Mouse (Mus musculus): ENCODE measurements around the gene Aff2.

Aff2 gene

GRCm38 (mm10) chrX:69744962-69745597, 385.0 kb downstream of the Aff2 start:
- no peak for DNase-seq (ENCODE audit: low spot score)

GRCm38 (mm10) chrX:69801890-69802439, 441.9 kb downstream of the Aff2 start:
- no peak for DNase-seq (ENCODE audit: low spot score)

- DNase-seq (ENCODE audit: low spot score): no peak
Observed at GRCm38 (mm10) chrX:69802481-69802880, 442.4 kb downstream of the Aff2 start.

- DNase-seq (ENCODE audit: low spot score): no peak
Observed at GRCm38 (mm10) chrX:69811798-69812197, 451.7 kb downstream of the Aff2 start.

- no peak for DNase-seq (ENCODE audit: low spot score)
Observed at GRCm38 (mm10) chrX:69815054-69815453, 455.0 kb downstream of the Aff2 start.

GRCm38 (mm10) chrX:69817679-69818078, 457.6 kb downstream of the Aff2 start:
- DNase-seq (ENCODE audit: low spot score): no peak

GRCm38 (mm10) chrX:69818188-69818587, 458.1 kb downstream of the Aff2 start:
- no peak for DNase-seq (ENCODE audit: low spot score)

- no peak for DNase-seq (ENCODE audit: low spot score)
Observed at GRCm38 (mm10) chrX:69867601-69868000, 507.5 kb downstream of the Aff2 start.

- no peak for DNase-seq (ENCODE audit: low spot score)
Observed at GRCm38 (mm10) chrX:69891713-69892112, 531.6 kb downstream of the Aff2 start.

Data from urinary bladder, postnatal 25 days (tissue).